Mouse (Mus musculus) thymus, postnatal 36 days (tissue): ENCODE results near the gene Slc39a11.

Source experiments
- DNase-seq, 2 experiments: peaks; one replicate each; pipeline ENCODE4 v3.0.0; 2022; ENCODE audit warnings: mixed read lengths in 2 of 2

Slc39a11 gene

DNA sequence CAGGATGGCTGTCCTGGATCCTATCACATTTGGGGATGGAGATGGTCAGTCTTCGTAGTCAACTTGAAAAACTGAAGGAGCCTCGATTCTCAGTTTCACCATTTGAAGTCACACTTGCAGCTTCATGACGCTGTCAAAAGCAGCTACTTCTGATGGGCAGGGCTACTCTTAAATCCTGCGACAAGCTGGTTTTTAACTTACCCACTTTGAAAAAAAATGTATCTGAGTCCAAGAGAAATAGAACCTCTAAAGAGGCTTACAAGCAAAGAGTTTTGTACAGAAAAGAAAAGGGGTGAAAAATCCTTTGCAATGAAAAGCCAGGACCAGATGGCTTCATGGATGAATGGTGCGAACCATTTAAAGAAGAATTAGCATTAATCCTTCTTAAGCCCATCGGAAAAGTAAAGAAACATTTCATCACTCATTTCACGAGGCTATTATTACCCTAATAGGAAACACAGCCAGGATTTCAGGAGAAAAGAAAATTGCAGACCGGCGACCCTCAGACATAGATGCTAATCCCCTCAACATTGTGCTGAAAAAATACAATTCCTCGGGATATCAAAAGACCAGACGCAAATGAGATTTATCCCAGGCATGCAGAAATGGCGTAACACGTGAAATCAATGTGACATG, 437.4 kb downstream of the Slc39a11 start:
- DNase-seq = no peak

DNA sequence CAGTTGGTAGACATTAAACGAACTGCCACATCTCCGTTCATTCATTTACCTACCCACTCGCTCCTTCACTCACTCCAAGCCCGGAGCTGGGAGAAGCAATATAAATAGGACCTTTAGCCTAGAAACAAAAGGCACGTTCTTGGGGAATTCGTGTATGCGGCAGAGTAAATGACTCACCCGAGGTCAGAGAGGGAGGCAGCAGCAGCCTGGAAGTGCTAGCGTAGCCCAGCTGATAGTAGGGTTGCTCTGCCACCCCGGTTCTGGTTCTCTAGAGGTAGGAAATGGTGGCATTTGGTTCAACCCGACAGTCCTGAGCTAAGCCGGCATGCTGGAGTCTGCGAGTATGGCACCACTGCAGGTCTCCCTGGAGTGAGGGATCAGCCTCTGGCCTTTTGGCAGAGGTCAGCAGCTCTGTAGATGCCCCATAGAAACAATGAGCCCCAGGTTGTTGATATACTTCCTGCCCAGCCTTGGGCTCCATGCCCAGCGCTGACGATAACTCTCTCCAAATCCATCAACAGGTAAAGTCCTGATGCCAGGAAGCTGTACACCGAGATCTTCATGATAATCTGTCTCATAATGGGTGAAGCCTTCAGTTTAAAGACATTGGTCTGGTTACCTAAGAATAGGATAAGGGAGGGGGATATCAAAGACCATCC, 440.5 kb downstream of the Slc39a11 start:
- no peak for DNase-seq

DNA sequence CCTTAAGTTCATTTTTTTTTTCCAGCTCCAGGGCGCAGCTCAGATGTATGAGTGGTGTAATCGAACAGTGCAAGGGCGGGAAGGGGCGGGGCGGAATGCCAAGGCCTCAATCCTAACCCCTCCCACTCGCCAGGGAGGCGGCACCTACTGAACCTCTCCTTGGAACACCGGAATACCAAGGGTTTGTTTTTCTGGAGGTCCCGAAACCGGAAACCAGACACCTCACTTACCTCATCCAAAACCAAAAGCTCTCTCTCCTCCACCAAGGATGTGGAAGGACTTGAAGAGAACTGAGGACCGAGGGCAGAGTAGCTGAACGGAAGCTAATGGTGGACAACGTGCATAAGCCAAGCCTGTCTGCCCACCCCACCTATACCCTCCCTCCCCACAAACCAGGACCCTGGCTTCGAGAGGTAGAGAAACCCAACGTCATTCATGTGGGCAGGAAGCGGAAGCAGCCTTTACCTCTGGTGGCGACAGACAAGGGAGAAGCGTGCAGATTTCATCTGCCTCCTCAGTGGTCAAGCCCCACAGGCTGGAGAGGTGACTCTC, 441.3 kb downstream of the Slc39a11 start:
- no peak for DNase-seq

DNA sequence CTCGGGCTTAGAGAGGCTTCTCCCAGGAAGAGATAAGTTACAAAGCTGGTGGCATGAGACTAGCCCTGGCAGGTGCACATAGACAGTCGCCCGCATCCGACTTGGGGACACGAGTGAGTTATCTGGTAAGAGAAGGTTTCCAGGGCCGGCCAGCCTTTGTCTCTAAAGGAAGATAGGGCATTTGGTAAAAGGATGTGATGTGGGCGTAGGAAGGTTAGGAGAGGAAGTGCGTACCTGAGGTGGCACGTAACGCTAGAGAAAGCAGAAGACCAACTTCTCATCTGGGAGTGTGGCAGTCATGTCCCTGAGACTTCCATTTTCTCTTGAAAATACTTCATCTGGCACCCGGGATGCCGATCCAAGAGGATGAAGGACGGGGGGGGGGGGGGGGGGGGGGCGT, 441.9 kb downstream of the Slc39a11 start:
- DNase-seq = no peak

DNA sequence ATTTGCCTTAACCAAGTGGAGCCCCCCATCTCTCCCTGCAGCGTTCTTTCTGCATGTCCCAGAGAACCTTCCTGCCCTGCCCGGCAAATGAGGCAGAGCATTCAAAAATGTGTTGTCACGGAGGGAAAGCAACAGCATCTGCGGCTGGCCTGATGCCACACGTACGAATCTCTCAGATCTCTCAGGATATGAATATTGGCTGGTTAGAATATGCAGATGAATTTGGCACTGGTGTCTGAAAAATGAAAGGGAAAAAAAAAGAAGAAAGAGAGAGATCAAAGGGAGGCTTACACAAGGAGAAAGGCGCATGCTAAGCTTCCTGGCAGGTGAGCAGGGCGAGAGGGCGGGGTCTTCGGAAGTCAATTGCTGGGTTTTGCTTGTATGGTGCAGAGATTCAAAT, 443.8 kb downstream of the Slc39a11 start:
- no peak for DNase-seq

DNA sequence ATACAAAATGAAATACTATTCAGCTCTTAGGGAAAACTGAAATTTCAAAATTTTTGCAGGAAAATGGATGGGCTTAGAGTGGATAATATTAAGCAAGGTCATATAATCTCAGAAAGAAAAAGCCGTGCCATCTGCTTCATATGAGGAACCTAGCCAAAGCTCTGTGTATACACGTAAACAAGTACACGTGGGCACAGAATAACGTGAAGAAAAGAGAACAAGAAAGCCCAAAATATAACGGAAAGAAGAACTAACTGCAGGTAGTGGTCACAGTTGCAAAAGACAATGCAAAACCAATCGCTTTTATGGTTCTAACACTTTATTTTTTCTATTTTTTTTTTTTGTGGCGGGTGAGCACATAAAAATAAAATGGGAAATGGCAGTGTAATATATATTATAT, 446.9 kb downstream of the Slc39a11 start:
- no peak for DNase-seq

DNA sequence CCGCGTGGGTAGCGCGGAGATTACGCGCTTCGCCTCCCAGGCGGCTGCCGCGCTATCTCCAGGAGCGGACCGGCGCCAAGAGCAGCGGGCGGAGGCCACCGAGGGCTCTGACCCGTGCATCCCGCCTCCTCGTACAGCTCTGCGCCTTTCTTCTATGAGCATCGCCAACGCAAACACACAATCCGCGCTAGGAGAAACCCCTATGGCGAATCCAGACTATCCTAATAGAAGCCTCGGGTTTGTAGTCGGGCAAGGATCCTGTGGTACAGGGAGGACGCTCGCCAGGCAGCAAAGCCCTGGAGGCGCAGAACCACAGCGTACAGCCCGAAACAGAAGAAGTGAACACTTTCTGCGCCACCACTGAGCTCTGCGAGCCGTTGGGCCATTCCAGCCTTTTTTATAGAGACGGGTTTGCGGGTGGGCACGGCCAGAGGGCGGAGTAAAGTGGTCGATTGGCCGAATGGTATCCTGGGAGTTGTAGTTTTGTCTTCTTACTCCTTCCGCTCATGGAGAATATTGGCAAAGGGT, 448.3 kb downstream of the Slc39a11 start:
- peak in 1 of 2 experiments; percentile 18 for DNase-seq

DNA sequence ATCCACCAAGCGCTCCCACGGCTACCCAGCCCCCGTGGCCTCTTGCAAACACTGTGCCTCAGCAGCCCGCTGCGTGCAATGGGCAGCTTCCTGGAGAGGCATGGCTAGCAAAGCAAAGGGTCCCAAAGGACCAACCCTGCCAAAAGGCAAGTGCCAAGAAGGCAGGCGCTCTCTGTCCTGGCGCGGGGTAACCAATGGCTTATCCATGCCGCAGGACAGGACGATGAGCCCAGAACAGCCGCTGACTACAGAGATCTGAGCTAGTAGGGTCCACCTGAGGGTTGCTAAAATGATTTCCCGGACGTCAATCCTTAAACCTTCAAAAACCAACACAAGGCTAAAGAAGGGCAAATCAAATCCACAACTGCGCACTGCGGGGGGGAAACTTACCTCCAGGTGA, 449.0 kb downstream of the Slc39a11 start:
- no peak for DNase-seq

DNA sequence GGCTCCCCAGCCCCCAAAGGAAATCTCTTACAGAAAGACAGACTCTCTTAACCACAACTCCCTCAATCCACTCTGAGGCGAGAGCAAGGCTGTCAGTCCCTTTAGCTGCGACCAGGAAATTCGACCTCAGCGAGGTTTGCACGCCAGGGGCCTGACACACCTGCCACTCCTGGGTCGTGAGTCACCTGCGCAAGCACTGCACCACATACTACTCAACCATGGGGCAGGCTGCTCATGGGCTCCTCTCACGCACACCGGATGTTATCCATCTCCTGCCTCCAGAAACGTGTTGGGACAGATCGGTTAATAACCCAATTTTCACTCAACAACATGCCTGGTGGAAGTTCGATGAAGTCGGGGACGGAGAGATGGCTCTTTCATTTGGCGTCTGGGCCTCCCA, 451.3 kb downstream of the Slc39a11 start:
- DNase-seq = no peak

DNA sequence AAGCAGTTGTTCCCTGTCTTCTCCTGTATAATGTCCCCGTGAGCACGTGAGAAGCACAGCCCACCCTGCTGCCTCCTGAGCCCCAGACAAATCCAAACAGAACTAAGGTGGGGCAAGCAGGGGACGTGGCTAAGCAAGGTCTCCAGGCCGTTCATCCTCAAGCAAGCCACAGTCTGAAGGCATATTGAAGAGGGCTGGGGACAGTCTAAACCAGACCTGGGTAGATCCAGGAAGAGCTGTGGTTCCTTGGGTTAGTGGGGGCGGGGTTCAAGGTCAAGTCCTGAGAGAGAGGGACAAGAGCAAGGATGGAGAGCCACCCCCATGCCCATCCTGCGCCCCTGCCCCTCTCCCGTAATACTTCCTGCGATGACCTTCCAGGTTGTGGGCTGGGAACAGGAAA, 452.3 kb downstream of the Slc39a11 start:
- no peak for DNase-seq

DNA sequence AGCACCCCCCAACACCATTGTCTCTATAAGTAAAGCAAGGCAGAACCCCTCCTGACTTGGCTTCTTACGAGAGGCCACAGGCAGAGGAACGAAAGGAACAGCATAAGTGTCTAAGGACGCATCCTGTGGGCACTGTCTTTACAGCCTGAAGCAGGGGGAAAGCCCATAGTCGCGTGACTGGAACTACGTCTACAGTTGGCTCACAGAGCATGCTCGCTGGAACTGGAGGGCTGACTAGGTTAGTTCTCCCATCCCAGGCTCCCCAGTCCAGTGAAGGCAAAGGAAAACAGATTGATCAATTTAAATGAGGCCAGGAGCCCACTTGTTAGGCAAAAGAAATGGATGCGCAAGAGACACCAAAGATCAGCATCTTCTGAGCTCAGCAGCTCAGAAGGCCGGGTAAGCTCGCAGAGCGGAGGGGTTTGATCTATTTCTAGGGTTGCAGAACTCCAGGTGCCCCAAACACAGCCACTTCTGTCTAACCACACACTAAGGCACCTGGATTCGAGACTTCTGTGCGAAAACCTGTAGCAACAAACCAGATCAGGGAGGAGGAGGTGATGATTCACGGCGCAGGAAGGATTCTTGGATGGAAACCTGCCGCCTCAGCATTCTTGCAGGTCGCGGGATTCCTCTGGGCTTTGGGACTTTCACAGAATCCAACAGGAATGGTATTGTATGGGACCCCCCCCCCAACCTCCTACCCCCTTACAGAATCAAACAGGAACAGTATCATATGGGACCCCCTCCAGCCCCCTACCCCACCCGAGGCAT, 453.5 kb downstream of the Slc39a11 start:
- DNase-seq = no peak
